Mouse (Mus musculus): Measurements from ENCODE around the gene Bach2. TPM values are rescaled to one million over a fixed set of nuclear protein-coding genes. Genes with fewer than 3 reads are reported as not detected.

Bach2 gene
- polyA plus RNA-seq, 1 experiment: 18.7 TPM

DNA sequence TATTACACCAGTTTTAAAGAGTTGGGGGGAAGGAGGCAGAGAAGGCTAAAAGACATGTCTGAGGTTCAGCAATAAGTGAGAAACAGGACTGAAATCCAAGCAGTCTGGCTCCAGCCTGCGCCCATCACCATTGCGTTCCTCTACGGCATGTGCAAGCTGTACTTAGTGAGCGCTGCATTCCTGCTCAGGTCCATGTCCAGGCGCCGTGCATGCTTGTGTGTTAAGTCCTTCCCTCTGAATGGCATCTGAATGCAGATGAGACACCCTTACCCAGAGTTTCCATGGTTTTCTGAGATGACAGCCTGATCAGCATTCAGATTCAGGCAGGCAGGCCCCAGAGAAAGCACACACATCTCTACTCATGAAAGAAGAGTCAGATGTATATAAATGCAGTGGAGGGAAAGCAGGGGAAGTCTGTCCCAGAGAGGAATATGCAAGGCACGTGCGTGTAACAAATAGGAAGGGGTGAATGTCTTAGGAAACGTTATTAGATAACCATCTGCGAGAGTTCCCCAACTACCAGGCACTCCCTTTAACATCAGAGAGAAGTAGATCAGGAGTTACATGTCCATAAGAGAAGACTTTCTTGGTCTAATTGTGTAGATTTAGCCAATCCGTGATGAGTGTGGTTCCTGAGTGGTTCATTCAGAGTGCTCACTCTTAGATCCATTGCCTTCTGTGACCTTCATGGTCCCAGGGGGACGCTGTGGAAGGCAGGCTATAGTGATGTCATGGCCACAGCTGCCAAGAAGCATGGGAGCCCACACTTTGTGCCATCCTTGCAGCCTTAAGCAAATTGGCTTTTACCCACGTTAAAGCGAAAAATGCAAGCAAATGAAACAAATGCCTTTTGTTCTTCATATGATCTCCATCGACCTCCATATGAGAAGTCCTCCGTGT lies 241.4 kb downstream of the Bach2 start:
- Histone ChIP-seq H3K9me3 (replicated peaks; ENCODE audit: control insufficient read depth, insufficient read depth, low read length, poor library complexity, severe bottlenecking) (no peaks in the 10 kb centered on the region), H3K27ac (ENCODE audit: insufficient read depth, low read length) (no peak overlapping the region), H3K36me3 (ENCODE audit: control insufficient read depth, insufficient read depth, low read length, poor library complexity, severe bottlenecking) (no peaks in the 10 kb centered on the region), H3K27me3 (ENCODE audit: control insufficient read depth, insufficient read depth, low read length, poor library complexity, severe bottlenecking) (no peaks in the 10 kb centered on the region), H3K4me1 (ENCODE audit: control insufficient read depth, insufficient read depth, low read length) (peaks cover 8% of the 10 kb centered on the region), H3K9ac (ENCODE audit: low read depth, poor library complexity, severe bottlenecking) (no peak overlapping the region), H3K4me3 (ENCODE audit: low read depth, low read length) (no peak overlapping the region)
- no peak for TF ChIP-seq POLR2A (IDR thresholded peaks at IDR 0.05; ENCODE audit: insufficient read depth, low read length)
- TF ChIP-seq CTCF (IDR thresholded peaks at IDR 0.05; ENCODE audit: low read depth, low read length): no peak
- TF ChIP-seq EP300 (IDR thresholded peaks at IDR 0.05; ENCODE audit: insufficient read depth, low read depth, low read length): no peak

DNA sequence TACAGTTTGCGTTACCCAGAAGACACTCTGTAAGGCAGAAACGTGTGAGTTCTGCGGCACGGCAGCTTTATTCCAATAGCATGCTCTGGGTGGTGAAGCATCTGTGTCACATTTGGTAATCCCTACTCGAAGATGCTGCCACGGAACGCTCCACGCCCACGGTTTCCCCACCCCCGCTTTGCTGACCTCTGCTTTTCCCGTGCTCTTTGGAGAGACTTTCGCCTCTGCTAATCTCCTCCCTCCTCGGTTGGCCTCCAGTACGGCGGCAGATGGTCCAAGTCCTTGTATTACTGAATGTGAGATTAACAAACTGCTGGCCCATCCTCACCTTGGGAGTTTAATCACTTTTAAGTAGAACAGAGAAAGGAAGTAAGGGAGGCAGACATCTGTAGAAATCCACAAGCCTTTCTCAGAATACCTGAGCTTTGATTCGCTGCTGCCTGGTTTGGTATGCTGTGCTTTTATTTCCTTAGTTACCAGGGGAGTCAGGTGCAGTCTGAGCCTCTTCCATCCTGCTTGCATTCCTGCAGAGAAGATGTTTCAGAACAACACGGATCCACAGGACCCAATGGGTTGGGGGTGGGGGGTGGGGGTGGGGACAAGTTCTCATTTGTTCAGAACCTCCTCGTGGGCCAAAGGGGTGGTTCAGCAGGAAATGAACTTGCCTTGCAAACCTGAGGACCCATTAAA lies 242.9 kb downstream of the Bach2 start:
- no peak for TF ChIP-seq CTCF (IDR thresholded peaks at IDR 0.05; ENCODE audit: low read depth, low read length)
- no peak for TF ChIP-seq POLR2A (IDR thresholded peaks at IDR 0.05; ENCODE audit: insufficient read depth, low read length)
- TF ChIP-seq EP300 (IDR thresholded peaks at IDR 0.05; ENCODE audit: insufficient read depth, low read depth, low read length): no peak
- H3K4me3 ChIP-seq (ENCODE audit: low read depth, low read length): no peak overlapping the region
- H3K4me1 ChIP-seq (ENCODE audit: control insufficient read depth, insufficient read depth, low read length): peaks cover 8% of the 10 kb centered on the region
- H3K9me3 ChIP-seq (replicated peaks; ENCODE audit: control insufficient read depth, insufficient read depth, low read length, poor library complexity, severe bottlenecking): no peaks in the 10 kb centered on the region
- no peaks in the 10 kb centered on the region for H3K27me3 ChIP-seq (ENCODE audit: control insufficient read depth, insufficient read depth, low read length, poor library complexity, severe bottlenecking)
- no peaks in the 10 kb centered on the region for H3K36me3 ChIP-seq (ENCODE audit: control insufficient read depth, insufficient read depth, low read length, poor library complexity, severe bottlenecking)
- no peak overlapping the region for H3K27ac ChIP-seq (ENCODE audit: insufficient read depth, low read length)
- H3K9ac ChIP-seq (ENCODE audit: low read depth, poor library complexity, severe bottlenecking): no peak overlapping the region

DNA sequence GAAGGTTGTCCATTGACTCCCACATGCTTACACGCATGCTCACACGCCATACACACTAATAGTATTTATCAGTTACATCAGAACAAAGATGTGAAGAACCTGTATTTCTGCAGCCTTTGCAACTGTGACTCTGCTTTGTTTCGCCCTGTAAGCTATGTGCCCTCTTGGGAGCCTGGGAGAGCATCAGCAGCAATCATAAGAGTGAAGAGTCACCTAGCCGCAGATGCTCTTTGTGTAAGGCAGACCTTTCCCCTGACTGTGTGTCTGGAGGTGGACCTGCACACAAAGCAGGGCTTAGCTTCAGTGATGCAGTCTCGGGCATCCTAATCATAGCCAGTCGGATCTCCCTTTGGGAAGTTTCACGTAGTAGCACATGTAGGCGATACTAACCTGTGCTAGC lies 243.5 kb downstream of the Bach2 start:
- peaks cover 8% of the 10 kb centered on the region for H3K4me1 ChIP-seq (ENCODE audit: control insufficient read depth, insufficient read depth, low read length)
- H3K4me3 ChIP-seq (ENCODE audit: low read depth, low read length): no peak overlapping the region
- no peaks in the 10 kb centered on the region for H3K9me3 ChIP-seq (replicated peaks; ENCODE audit: control insufficient read depth, insufficient read depth, low read length, poor library complexity, severe bottlenecking)
- H3K9ac ChIP-seq (ENCODE audit: low read depth, poor library complexity, severe bottlenecking): no peak overlapping the region
- no peak overlapping the region for H3K27ac ChIP-seq (ENCODE audit: insufficient read depth, low read length)
- no peak for TF ChIP-seq EP300 (IDR thresholded peaks at IDR 0.05; ENCODE audit: insufficient read depth, low read depth, low read length)
- TF ChIP-seq POLR2A (IDR thresholded peaks at IDR 0.05; ENCODE audit: insufficient read depth, low read length): no peak
- TF ChIP-seq CTCF (IDR thresholded peaks at IDR 0.05; ENCODE audit: low read depth, low read length): no peak
- no peaks in the 10 kb centered on the region for H3K36me3 ChIP-seq (ENCODE audit: control insufficient read depth, insufficient read depth, low read length, poor library complexity, severe bottlenecking)
- no peaks in the 10 kb centered on the region for H3K27me3 ChIP-seq (ENCODE audit: control insufficient read depth, insufficient read depth, low read length, poor library complexity, severe bottlenecking)

DNA sequence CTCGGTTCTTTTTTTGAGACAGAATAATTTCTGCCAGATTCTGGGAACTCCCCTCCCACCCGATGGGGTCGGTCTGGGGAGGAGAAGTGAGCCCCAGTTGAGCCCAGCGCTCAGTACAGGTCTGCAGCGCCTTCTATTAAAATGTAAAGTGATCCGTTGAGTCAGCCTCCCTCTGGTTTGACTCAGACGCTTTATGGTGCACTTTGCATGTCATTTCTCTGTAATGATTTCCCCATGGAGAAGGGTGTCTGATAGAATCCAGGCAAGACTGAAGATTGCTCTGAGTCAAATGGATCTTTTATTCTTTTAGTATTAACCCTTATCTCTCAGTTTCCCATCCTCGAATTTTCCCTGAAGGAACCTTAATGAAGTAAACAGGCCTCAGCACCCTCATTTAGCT lies 244.3 kb downstream of the Bach2 start:
- no peaks in the 10 kb centered on the region for H3K36me3 ChIP-seq (ENCODE audit: control insufficient read depth, insufficient read depth, low read length, poor library complexity, severe bottlenecking)
- H3K4me1 ChIP-seq (ENCODE audit: control insufficient read depth, insufficient read depth, low read length): peaks cover 8% of the 10 kb centered on the region
- H3K27ac ChIP-seq (ENCODE audit: insufficient read depth, low read length): no peak overlapping the region
- no peaks in the 10 kb centered on the region for H3K27me3 ChIP-seq (ENCODE audit: control insufficient read depth, insufficient read depth, low read length, poor library complexity, severe bottlenecking)
- no peak overlapping the region for H3K9ac ChIP-seq (ENCODE audit: low read depth, poor library complexity, severe bottlenecking)
- H3K9me3 ChIP-seq (replicated peaks; ENCODE audit: control insufficient read depth, insufficient read depth, low read length, poor library complexity, severe bottlenecking): no peaks in the 10 kb centered on the region
- TF ChIP-seq EP300 (IDR thresholded peaks at IDR 0.05; ENCODE audit: insufficient read depth, low read depth, low read length) (no peak), CTCF (IDR thresholded peaks at IDR 0.05; ENCODE audit: low read depth, low read length) (no peak), POLR2A (IDR thresholded peaks at IDR 0.05; ENCODE audit: insufficient read depth, low read length) (no peak)
- no peak overlapping the region for H3K4me3 ChIP-seq (ENCODE audit: low read depth, low read length)

DNA sequence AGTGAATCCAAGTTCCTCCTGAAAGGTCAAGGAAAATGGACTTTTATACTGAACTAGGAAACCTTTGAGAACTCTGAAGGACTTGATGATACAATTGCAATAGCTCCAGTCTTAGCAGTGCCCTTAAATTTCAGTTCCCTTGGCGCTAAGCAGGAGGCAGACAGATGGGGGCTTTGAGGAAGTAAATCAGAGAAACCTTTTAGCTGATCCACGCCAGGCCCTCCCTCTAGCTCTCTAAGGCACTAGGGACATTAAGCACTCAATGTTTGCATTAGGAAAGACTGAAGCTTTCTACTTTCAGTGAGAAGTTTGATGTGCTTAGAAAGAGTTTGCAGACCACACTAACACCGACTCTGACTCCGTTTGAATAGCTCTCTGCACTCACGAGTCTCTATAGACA lies 247.2 kb downstream of the Bach2 start:
- Histone ChIP-seq H3K4me1 (ENCODE audit: control insufficient read depth, insufficient read depth, low read length) (peaks cover 8% of the 10 kb centered on the region), H3K27ac (ENCODE audit: insufficient read depth, low read length) (no peak overlapping the region)

More for the DNA sequence above, 247.2 kb downstream of the Bach2 start:
- no peaks in the 10 kb centered on the region for H3K36me3 ChIP-seq (ENCODE audit: control insufficient read depth, insufficient read depth, low read length, poor library complexity, severe bottlenecking)
- no peak overlapping the region for H3K4me3 ChIP-seq (ENCODE audit: low read depth, low read length)
- no peaks in the 10 kb centered on the region for H3K9me3 ChIP-seq (replicated peaks; ENCODE audit: control insufficient read depth, insufficient read depth, low read length, poor library complexity, severe bottlenecking)
- no peak for TF ChIP-seq EP300 (IDR thresholded peaks at IDR 0.05; ENCODE audit: insufficient read depth, low read depth, low read length)
- no peak for TF ChIP-seq POLR2A (IDR thresholded peaks at IDR 0.05; ENCODE audit: insufficient read depth, low read length)
- no peak for TF ChIP-seq CTCF (IDR thresholded peaks at IDR 0.05; ENCODE audit: low read depth, low read length)
- H3K9ac ChIP-seq (ENCODE audit: low read depth, poor library complexity, severe bottlenecking): no peak overlapping the region
- H3K27me3 ChIP-seq (ENCODE audit: control insufficient read depth, insufficient read depth, low read length, poor library complexity, severe bottlenecking): no peaks in the 10 kb centered on the region
